Mouse (Mus musculus) kidney, embryonic 16.5 days (tissue): ENCODE measurements around the gene Tead1. TPM values are rescaled to one million over a fixed set of nuclear protein-coding genes. Genes with fewer than 3 reads are reported as not detected.
"Not testable (repeated sequence)": the region's sequence is repeated elsewhere in the genome, so short reads cannot be mapped to it uniquely, and the experiment has no call there.

Experiments used
- ATAC-seq: fragments of 200-750 bp; cut with Nextera tagmentation; 2 replicates; pipeline ENCODE4 v1.8.0; 2017; ENCODE audit warnings: moderate TSS enrichment; ENCODE audit not compliant: low FRiP score, low TSS enrichment
- H3K27ac ChIP-seq: fragments of 300-500 bp; sonication (generic); 2 replicates; pipeline ENCODE4 v1.5.1; 2014; ENCODE audit warnings: low read length
- H3K27me3 ChIP-seq: fragments of 300-500 bp; sonication (generic); 2 replicates; pipeline ENCODE4 v1.6.1; 2014; ENCODE audit warnings: low read length, control low read depth, mixed read lengths; ENCODE audit not compliant: insufficient read depth
- H3K36me3 ChIP-seq: fragments of 300-500 bp; sonication (generic); 2 replicates; pipeline ENCODE4 v1.6.1; 2014; ENCODE audit warnings: low read length, control low read depth, mixed read lengths; ENCODE audit not compliant: insufficient read depth
- H3K4me1 ChIP-seq: fragments of 300-500 bp; sonication (generic); 2 replicates; pipeline ENCODE4 v1.6.1; 2014; ENCODE audit warnings: low read length, control low read depth, mixed read lengths; ENCODE audit not compliant: insufficient read depth
- H3K4me2 ChIP-seq: fragments of 300-500 bp; sonication (generic); replicated peaks from 2 replicates; pipeline ENCODE4 v1.6.1; 2014; ENCODE audit warnings: low read depth, low read length
- H3K4me3 ChIP-seq: fragments of 300-500 bp; sonication (generic); 2 replicates; pipeline ENCODE4 v1.5.1; 2014; ENCODE audit warnings: mild to moderate bottlenecking, low read length
- H3K9ac ChIP-seq: fragments of 300-500 bp; sonication (generic); replicated peaks from 2 replicates; pipeline ENCODE4 v1.6.1; 2014; ENCODE audit warnings: low read length
- H3K9me3 ChIP-seq: fragments of 300-500 bp; sonication (generic); 2 replicates; pipeline ENCODE4 v1.6.1; 2016; ENCODE audit warnings: low read length, control low read depth
- WGBS: fragments of 180-500 bp; shearing (Covaris S2); extraction: QIAGEN DNeasy Blood & Tissue Kit; methylation state at CpG from one replicate; pipeline ENCODE4 v1.1.7; 2014; 5-methylcytosine and 5-hydroxymethylcytosine counted together
- polyA plus RNA-seq: library from polyadenylated mRNA; unstranded; fragments of >200 nt; fragmentation: Nextera tagmentation; extraction: Ambion mirVana; gene quantifications from 2 replicates; pipeline ENCODE4 v1.2.1, GENCODE M21; 2015

The Tead1 gene
- polyA plus RNA-seq, 1 experiment from 2014 or later, result 18.0 TPM

DNA sequence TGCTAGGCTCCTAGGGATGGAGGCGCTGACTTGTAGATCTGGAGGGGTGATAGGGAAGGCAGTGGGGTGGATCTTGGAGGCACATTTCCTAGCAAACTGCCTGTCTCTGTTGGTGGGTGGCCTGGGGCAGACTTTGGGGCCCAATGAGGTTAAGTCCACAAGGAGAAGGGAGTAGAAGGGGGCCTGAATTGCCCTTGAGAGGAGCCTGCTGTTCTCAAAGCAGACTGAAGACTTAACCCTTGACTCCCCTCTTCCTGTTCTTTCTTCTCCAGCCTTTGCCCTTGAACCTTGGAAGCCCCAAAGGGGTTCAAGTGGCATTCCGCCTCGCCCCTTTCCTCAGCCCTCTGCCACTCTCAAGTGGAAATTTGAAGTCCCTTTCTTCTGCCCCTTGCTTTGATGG is 244.6 kb downstream of the Tead1 start:
- H3K36me3 ChIP-seq, result no peaks in the 10 kb centered on the region
- peak overlapping the region; percentile 37; the same call in 1 of the 2 replicates for H3K27ac ChIP-seq
- WGBS, result 51% methylated on average over 3 of the region's 3 CpGs
- H3K4me2 ChIP-seq, result no peak overlapping the region
- no peak overlapping the region for H3K9ac ChIP-seq
- H3K9me3 ChIP-seq, result no peaks in the 10 kb centered on the region
- H3K4me3 ChIP-seq, result no peak overlapping the region
- peaks cover 36% of the 10 kb centered on the region for H3K4me1 ChIP-seq
- H3K27me3 ChIP-seq, result no peaks in the 10 kb centered on the region
- ATAC-seq, result 0 out of 2 replicates have a peak, but pooled peaks have one; percentile 29

DNA sequence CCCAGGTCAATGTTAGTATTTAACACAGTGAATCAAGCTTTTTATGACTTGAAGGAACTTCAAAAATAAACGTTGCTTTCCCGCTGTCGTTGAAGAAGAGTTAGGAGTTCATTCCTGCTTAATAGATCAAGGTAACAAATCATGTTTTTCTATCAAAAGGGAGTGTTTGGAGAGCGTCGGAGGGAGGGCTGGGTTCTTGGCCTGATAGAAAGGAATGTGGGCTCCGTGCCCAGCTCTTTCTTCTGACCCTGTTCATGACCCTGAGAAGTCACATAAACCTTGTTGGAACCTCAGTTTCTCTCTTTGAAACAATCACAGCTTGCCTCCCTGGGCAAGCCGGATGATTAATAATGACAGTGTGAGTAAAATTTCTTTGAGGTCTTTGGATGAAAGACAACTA is 251.6 kb downstream of the Tead1 start:
- Histone ChIP-seq H3K4me3 (no peak overlapping the region), H3K9me3 (no peaks in the 10 kb centered on the region), H3K4me1 (peaks cover 17% of the 10 kb centered on the region), H3K27ac (0 out of 2 replicates have a peak overlapping the region, but pooled peaks have one; percentile 40), H3K4me2 (no peak overlapping the region), H3K27me3 (no peaks in the 10 kb centered on the region), H3K36me3 (no peaks in the 10 kb centered on the region), H3K9ac (no peak overlapping the region)
- 4% methylated on average over 7 of the region's 7 CpGs for WGBS
- ATAC-seq, result peak; percentile 69; the same call in 1 of the 2 replicates

DNA sequence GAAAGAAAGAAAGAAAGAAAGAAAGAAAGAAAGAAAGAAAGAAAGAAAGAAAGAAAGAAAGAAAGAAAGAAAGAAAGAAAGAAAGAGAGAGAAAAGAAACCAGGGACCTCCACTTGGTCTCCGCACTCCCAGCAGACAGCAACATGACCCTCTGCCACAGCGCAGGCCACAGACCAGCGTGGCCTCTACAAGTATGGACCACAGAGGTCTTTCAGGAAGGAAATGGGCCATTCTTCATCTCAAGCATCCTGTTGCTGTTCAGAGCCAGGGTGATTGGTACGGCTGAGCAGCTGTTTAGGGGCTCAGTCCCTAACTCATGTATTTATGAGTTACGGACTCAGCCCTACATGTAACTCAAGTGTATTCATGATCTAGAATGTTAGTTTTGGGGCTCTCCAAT is 256.8 kb downstream of the Tead1 start:
- not testable (repeated sequence) for H3K4me1 ChIP-seq, H3K4me3 ChIP-seq, H3K27me3 ChIP-seq, ATAC-seq, H3K4me2 ChIP-seq, H3K27ac ChIP-seq, H3K9me3 ChIP-seq, H3K9ac ChIP-seq, H3K36me3 ChIP-seq
- WGBS, result 74% methylated on average over 5 of the region's 5 CpGs

DNA sequence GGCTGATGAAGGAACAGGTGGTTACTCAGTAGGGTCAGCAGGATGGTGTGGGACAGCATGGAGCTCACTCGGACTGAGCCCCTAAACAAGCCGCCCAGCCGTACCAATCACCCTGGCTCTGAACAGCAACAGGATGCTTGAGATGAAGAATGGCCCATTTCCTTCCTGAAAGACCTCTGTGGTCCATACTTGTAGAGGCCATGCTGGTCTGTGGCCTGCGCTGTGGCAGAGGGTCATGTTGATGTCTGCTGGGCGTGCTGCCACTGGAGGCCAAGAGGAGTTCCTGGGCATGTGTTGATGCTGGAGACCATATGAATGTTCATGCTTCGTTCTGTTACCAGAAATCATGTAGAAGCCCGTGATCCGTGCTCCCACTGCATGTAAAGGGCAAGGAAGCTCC is 258.0 kb downstream of the Tead1 start:
- peaks cover 5% of the 10 kb centered on the region for H3K4me1 ChIP-seq
- ATAC-seq, result no peak
- H3K9ac ChIP-seq, result no peak overlapping the region
- H3K27me3 ChIP-seq, result no peaks in the 10 kb centered on the region
- no peak overlapping the region for H3K4me3 ChIP-seq
- H3K27ac ChIP-seq, result no peak overlapping the region
- H3K9me3 ChIP-seq, result no peaks in the 10 kb centered on the region
- WGBS, result 79% methylated on average over 8 of the region's 8 CpGs
- no peaks in the 10 kb centered on the region for H3K36me3 ChIP-seq
- H3K4me2 ChIP-seq, result no peak overlapping the region

DNA sequence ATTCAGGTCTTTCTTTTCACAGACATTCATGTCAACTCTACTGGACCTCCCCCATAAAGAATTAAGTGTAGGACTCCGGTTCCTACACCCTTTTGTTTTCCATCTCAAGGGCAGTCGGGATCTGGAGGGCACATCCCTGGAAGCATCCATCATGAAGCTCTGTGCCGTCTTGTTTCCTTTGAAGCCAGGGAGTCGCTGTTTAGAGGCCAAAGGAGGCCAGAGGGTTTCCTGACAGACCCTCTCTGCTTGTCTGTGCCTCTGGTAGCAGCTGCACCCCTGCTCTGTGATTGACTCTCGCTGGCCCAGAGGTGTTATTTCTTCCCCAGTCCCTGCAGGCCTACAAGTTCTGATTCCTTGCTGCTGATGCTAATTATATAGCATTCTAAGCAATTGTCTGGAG is 259.8 kb downstream of the Tead1 start:
- ATAC-seq, result no peak
- Histone ChIP-seq H3K27ac (no peak overlapping the region), H3K9me3 (no peaks in the 10 kb centered on the region), H3K4me2 (no peak overlapping the region), H3K36me3 (no peaks in the 10 kb centered on the region), H3K9ac (no peak overlapping the region), H3K4me3 (no peak overlapping the region), H3K4me1 (peaks cover 5% of the 10 kb centered on the region), H3K27me3 (no peaks in the 10 kb centered on the region)
- 17% methylated on average over 5 of the region's 5 CpGs for WGBS

DNA sequence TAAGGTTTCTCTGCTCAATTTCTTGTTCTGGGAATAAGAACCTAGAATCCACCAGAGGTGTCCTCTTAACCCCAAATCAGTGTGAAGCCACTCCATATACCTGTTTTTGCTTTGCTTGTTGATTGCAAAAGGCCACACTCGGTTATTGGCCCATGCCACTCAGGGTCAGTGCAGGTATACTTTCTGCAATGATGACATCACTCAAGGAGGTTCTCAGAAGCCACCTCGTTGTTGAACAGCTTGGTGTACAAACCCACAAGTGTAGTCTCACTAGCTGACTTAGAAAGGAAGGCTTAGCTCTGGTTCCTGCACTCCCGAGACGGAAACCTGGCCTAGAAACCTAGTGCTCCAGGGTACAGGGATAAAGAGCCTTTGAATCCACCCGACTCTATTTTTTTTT is 263.4 kb downstream of the Tead1 start:
- no peaks in the 10 kb centered on the region for H3K27me3 ChIP-seq
- H3K4me2 ChIP-seq, result no peak overlapping the region
- no peaks in the 10 kb centered on the region for H3K36me3 ChIP-seq
- ATAC-seq, result no peak
- H3K4me3 ChIP-seq, result no peak overlapping the region
- 67% methylated on average over 5 of the region's 5 CpGs for WGBS
- H3K9ac ChIP-seq, result no peak overlapping the region
- no peaks in the 10 kb centered on the region for H3K9me3 ChIP-seq
- peaks cover 5% of the 10 kb centered on the region for H3K4me1 ChIP-seq
- no peak overlapping the region for H3K27ac ChIP-seq

DNA sequence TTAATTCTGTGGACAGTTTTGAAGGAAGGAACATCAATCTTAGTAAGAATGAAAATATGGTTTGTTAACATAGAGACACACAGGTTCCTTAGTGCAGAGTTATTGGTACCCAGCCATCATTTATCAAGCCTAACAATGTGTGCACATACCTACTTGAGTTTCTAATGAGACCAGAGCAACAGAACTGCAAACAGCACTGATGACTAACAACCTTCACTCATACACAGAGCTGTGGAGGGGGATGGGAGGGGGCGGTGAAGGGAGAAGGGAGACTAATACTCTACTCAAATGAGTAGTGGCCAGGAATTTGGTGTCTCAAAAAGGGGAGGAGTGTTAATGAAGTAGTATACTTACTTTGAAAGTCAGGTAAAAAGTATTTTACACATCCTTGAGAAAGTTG is 263.9 kb downstream of the Tead1 start:
- Histone ChIP-seq H3K27ac (no peak overlapping the region), H3K4me2 (no peak overlapping the region), H3K27me3 (no peaks in the 10 kb centered on the region; the same call in 1 of the 2 replicates), H3K4me3 (no peak overlapping the region), H3K4me1 (0 out of 2 replicates have a peak, but pooled peaks cover 4% of the 10 kb centered on the region), H3K36me3 (no peaks in the 10 kb centered on the region), H3K9ac (no peak overlapping the region), H3K9me3 (no peaks in the 10 kb centered on the region)
- ATAC-seq, result no peak
- WGBS, result 68% methylated on average over 1 of the region's 1 CpGs

DNA sequence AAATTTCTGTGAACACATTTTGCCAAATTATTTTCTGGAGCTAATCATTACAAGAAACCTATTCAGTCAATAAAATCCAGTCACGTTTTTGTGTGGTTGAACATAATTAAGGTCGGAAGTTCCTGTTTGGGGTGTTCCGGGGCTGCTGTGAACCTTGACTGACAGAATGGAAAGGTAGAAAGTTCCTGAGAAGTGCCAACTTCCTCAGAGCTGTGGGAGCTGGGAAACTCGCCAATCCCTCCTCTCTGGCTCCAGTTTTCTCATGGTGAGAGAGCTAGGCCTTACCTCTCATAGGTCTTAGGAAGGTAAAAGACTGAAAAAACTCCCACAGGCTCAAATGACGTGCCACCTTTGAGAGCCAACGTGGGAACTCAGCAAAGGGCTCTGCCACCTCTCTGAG is 267.6 kb downstream of the Tead1 start:
- no peak; the same call in 1 of the 2 replicates for ATAC-seq
- Histone ChIP-seq H3K4me2 (no peak overlapping the region), H3K9me3 (no peaks in the 10 kb centered on the region), H3K4me3 (no peak overlapping the region), H3K27me3 (peaks cover 2% of the 10 kb centered on the region), H3K4me1 (peaks cover 7% of the 10 kb centered on the region; the same call in 1 of the 2 replicates), H3K27ac (peak overlapping the region; percentile 81), H3K9ac (0 out of 2 replicates have a peak overlapping the region, but pooled peaks have one; percentile 16), H3K36me3 (no peaks in the 10 kb centered on the region)
- WGBS, result 36% methylated on average over 6 of the region's 6 CpGs

DNA sequence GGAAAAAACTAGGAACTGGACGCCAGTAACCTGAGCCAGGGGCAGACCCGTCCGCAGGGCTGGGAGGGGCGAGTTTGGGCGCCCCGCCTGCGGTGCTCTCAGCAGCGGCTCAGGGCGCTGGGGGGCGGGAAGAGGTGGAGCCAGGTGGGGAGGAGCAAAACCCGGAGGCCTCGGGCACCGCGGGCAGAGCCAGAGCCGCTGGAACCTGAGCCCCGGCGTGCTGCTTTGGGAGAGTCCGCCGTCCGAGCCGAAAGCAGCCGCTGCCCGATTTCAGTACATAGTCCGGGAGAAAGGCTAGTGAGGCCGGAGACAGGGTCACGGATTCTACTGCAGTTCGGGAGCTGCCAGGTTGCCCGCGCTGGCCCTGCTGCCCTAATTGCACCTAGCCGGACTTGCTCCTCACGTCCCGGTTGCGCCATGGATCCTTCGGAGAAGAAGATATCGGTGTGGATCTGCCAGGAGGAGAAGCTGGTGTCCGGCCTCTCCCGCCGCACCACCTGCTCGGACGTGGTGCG is 274.7 kb downstream of the Tead1 start, which contains the start of gene Rassf10:
Gene Rassf10 (plus strand): TSS at position 186 of the 515 bp plus-strand sequence.
- peak within 1 kb of the TSS; percentile 53 for H3K4me3 ChIP-seq
- peak; percentile 96 for ATAC-seq
- under 1% methylated on average over 37 of the region's 41 CpGs for WGBS
- peak within 1 kb of the TSS; percentile 72 for H3K4me2 ChIP-seq
- H3K27me3 ChIP-seq, result peaks cover 20% of the 10 kb centered on the region
- H3K36me3 ChIP-seq, result no peaks in the 10 kb centered on the region
- H3K4me1 ChIP-seq, result peaks cover 32% of the 10 kb centered on the region
- peak within 1 kb of the TSS; percentile 78 for H3K9ac ChIP-seq
- H3K9me3 ChIP-seq, result no peaks in the 10 kb centered on the region
- peak within 1 kb of the TSS; percentile 70 for H3K27ac ChIP-seq

DNA sequence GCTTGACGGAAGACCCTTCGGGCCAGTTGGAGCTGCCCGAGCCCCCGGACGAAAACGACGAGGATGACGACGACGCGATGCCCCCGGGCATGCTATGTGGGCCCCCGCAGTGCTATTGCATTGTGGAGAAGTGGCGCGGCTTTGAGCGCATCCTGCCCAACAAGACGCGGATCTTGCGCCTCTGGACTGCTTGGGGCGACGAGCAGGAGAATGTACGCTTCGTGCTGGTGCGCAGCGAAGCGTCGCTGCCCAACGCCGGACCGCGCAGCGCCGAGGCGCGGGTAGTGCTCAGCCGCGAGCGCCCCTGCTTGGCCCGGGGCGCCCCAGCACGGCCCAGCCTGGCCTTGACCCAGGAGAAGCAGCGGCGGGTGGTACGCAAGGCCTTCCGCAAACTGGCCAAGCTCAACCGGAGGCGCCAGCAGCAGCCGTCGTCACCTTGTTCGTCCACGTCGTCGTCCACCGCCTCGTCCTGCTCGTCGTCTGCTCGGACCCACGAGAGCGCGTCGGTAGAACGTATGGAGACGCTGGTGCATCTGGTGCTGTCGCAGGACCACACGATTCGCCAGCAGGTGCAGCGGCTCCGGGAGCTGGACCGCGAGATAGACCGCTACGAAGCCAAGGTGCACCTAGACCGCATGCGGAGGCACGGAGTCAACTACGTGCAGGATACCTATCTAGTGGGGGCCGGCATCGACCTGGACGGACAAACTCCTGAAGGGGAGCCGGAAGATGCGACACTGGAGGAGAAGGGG is 275.4 kb downstream of the Tead1 start:
- peaks cover 17% of the 10 kb centered on the region for H3K27me3 ChIP-seq
- peaks cover 29% of the 10 kb centered on the region for H3K4me1 ChIP-seq
- peak; percentile 37; the same call in 1 of the 2 replicates for ATAC-seq
- peak overlapping the region; percentile 70 for H3K27ac ChIP-seq
- H3K4me3 ChIP-seq, result peak overlapping the region; percentile 53
- no peaks in the 10 kb centered on the region for H3K36me3 ChIP-seq
- under 1% methylated on average over 82 of the region's 82 CpGs for WGBS
- H3K9me3 ChIP-seq, result no peaks in the 10 kb centered on the region
- peak overlapping the region; percentile 72 for H3K4me2 ChIP-seq
- H3K9ac ChIP-seq, result peak overlapping the region; percentile 78
